Mouse (Mus musculus) cerebellum, adult (tissue): ENCODE measurements around the gene 1700030J22Rik.

Source experiments
- ATAC-seq: cut with Nextera tagmentation; 2 replicates; pipeline ENCODE4 v1.9.2; 2017; ENCODE audit warnings: mild to moderate bottlenecking, moderate library complexity, mixed read lengths; ENCODE audit not compliant: insufficient number of reproducible peaks, low FRiP score, low TSS enrichment

The 1700030J22Rik gene

GRCm38 (mm10) chr8:116952428-116952827 lies 26.3 kb downstream of the 1700030J22Rik start:
- no peak for ATAC-seq

DNA sequence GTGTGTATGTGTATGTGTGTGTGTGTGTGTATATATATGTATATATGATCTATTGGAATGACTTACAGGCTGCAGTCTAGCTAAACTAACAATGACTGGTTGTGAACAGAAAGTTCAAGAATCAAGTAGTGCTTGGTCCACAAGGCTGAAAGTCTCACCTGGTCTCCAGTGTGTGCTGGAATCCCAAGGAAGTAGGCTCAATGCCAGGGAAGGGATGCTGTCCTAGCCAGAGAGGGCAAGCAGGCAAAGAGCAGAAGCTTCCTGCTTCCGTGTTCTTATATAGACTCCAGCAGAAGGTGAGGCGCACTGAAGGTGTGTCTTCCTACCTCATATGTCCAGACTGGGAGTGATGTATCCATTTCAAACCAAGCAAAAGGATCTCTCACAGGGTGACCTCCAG lies 27.0 kb downstream of the 1700030J22Rik start:
- ATAC-seq = no peak

DNA sequence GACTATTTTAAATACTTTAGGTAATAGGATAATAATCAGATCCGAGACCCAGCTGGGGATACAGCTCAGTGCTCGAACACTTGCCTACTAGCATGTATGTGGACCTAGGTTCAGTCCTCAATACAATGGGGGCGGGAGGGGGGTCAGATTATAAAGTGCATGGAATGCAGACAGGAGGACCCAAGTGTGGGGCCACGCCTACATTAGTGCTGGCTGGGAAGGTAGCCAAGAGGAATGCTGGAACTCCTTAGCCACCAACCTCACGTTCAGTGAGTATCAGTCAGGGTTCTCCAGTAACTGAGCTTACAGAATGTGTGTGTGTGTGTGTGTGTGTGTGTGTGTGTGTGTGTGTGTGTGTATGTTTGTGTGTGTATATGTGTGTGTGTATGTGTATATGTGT lies 27.4 kb downstream of the 1700030J22Rik start:
- ATAC-seq = no peak

DNA sequence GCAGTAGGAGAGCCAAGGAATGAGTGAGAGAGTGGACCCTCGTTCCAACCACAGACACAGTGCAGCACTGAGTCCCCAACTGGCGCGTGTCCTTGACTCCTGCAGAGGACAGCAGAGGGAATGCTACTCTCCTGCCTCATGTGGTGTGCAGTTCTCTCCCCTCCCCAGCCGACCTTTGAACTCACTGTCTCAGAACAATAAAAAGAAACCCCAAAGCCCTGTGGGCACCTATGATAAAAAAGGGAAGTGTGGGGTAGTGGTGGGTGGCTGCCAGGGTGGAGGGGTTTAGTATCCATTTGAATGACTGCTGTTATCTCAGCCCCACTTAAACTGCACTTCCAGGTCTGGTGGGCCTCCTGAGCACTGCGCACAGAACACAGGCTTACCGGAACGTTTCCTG lies 31.2 kb downstream of the 1700030J22Rik start:
- ATAC-seq = no peak

DNA sequence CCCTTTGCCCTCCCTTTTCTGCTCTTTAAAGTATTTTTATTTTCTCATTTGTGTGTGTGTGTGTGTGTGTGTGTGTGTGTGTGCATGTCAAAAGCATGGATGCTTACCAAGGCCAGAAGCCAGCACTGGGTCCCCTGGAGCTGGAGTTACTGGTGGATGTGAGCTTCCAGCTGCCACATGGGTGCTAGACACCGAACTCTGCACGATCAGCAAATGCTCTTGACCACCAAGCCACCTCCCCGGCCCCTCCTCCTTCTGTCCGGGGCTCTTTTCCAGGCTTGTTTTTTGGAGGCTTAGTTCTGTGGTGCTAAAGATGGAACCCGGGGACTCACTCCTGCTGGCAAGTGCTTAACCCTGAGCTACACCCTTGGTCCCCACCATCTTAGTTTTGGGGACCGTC lies 31.9 kb downstream of the 1700030J22Rik start:
- ATAC-seq = no peak

GRCm38 (mm10) chr8:116946268-116946838 lies 32.4 kb downstream of the 1700030J22Rik start:
- ATAC-seq = no peak

- ATAC-seq = no peak
These were observed 33.4 kb downstream of the 1700030J22Rik start for GRCm38 (mm10) chr8:116945169-116945910.

- no peak for ATAC-seq
These were observed 34.4 kb downstream of the 1700030J22Rik start for GRCm38 (mm10) chr8:116944385-116944696.

- peak; percentile 60 for ATAC-seq
These were observed 35.0 kb downstream of the 1700030J22Rik start for GRCm38 (mm10) chr8:116943555-116944384.

DNA sequence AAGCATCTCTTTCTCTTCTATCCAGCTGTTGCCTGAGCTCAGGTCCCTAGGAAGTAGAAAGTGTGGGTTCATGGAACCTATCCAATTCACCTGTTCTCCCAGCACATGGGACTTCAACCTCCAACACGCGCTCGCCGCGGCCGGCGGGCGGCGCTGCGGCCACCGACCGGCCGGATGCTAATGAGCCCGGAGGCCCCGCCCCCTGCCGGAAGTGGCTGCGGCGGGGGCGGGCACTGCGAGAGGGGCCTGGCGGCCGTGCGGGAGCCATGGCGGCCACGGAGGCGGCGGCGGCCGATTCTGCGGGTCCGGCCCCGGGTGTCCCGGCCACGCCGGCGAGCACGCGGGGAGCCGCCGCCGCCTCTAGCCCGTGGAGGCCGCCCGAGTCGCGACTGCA lies 35.6 kb downstream of the 1700030J22Rik start, which contains the start of gene Atmin:
Gene Atmin (plus strand): TSS at position 233 of the 394 bp plus-strand sequence.
- ATAC-seq = peak; percentile 82

- no peak for ATAC-seq
These were observed 36.3 kb downstream of the 1700030J22Rik start for GRCm38 (mm10) chr8:116942284-116943058.

DNA sequence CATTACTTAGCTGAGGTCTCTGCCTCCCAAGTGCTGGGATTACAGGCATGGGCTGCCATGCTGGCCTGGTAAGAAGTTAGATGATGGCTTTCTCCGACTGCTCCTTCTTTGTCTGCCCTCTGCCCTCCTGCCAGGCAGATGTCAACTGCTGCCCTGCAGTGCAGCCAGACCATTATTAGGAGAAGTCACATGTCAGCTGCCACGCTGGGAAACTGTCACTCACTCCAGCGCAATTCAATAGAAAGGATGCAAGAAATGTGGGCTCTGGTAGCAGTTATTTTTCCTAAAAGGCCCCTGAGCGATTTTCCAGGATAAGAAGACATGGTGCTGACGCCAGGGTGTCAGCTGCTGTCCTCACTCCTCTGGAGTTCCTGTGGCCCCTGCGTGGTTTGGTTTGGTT lies 43.3 kb downstream of the 1700030J22Rik start:
- ATAC-seq = no peak

DNA sequence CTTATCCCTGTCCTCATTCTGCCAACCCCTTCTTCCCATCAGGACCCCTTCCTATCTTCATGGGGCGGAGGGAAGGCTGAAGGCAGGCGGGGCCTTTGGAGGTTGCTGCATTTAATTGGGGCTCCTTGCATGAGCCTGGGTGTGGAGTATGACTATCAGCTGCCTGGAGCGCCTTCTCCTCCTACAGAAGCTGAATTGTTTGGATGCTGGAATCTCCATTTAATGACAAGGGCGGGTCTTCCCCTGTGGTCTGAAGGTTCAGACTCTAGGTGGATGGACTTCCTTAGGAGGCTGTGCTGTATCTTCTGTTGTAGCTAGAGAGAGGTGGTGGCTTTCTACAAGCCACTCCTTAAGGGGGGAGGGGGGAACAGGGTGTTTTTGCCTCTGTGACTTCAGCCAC lies 43.8 kb downstream of the 1700030J22Rik start:
- no peak for ATAC-seq

DNA sequence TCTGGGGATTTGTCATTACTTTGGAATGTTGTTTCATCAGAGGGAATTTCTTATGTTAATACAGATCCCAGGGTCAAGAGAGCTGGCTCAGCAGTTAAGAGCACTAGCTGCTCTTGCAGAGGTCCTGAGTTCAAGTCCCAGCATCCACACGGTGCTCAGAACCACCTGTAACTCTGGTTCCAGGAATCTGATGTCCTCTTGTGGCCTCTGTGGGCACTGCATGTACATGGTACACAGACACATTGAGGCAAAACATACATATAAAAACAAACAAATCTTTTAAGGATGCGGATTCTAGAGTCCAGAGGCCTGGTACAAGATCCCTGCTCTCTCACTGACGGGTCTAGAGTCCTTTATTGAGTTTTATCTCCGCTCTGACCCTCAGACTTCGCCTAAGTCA lies 50.2 kb downstream of the 1700030J22Rik start:
- ATAC-seq = no peak

DNA sequence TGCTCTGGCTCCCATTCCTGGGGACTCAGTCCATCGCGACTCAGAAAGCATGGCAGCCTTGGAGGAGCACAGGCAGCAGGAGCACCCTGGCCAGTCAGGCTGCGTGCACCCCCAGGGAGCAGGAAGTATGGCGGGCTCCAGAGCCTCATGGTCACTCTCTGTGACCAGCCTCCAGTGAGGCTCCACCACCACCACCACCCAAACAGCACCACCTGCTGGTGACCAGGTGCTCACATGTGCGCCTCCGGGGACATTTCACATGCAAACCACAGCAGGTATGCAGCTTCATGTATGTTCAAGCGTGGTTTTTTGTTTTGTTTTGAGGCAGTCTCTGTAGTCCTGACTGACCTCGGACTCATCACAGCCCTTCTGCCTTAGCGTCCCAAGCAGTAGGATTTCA lies 50.9 kb downstream of the 1700030J22Rik start:
- ATAC-seq = no peak

DNA sequence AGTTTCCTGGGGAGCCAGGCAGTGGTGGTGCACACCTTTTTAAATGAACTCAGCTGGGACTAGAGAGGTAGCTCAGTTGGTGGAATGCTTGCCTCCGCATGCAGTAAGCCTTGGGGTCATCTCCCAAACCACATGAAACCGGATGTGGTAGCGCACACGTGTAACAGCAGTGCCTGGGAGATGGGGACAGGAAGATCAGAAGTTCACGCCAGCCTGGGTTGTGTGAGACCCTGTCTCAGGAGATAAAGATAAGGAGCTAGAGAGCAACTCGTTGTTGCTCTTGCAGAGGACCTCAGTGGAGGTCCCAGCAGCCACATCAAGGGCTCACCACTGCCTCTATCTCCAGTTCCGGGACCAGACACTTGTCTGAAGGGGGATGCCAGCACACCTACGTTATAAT lies 55.2 kb downstream of the 1700030J22Rik start:
- ATAC-seq = no peak

DNA sequence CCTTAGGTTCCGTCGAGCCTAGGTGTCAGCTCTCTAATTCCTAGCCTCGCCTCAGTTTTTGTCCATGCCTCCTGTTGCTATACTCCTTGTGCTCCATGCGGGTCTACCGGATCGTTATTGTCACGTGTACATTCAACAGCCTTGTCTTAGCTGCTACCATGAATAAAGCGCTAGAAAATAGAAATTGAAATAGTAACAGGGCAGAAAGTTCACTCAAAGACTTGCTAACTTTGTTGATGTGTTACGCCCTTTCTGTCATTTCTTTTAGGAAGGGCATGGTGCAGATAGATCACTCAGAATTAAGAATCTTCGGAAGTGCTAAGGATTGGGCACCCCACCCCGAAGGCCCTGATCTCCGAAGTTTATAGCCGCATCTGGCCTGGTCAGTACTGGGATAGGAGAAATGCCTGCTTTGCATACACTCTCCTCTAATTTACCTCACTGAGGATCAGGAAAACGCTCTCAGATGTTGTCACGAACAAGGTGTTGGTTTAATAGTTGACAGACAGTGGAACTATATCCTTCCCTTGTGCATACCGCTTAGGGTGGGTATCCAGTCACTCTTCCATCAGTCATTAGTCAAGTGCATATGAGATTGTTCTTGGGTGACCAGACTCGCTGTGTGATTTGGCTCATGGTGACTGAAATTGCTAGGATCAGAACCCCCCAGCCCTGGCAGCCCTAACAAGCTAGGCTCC lies 56.5 kb downstream of the 1700030J22Rik start:
- ATAC-seq = no peak

DNA sequence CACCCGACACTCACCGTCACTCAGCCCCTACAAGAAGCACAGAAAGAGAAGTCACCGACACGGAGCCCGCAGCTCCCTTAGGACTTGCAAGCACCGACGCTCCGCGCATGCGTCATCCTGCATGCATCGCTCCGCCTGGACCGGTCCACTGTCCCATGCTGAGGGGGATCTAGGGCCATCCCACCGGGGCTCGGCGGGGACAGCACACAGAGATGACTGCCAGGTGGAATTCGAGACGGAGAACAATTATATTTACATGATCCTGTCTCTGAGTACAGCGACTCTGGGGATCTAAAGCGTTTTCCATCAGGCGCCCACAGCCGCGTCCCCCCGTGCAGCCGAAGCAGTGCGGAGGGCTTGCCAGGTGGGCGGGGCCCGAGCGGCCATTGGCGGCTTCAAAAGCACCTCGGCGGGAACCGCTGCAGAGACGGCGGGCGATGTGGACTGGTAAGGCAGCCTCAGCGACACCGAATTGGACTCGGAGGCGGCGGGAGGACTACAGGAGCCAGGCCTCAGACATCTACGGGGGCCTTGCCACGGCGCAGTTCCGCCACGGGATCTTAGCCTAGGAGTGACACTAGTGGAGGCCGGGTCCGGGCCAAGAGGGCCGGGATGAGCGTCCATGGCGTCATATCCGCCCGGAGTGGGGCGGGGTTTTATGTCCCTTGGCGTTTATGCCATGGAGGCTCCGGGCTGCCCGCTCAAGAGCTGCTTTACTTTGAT lies 57.3 kb downstream of the 1700030J22Rik start, which contains the start of the genes Cmc2 and Cenpn:
Gene Cmc2 (minus strand): TSS at position 119 of the 723 bp plus-strand sequence.
Gene Cenpn (plus strand): TSS at position 394 of the 723 bp plus-strand sequence.
- peak; percentile 93 for ATAC-seq

GRCm38 (mm10) chr8:116921005-116921336 lies 57.8 kb downstream of the 1700030J22Rik start:
- ATAC-seq = peak; percentile 65
